Mouse (Mus musculus): Measurements from ENCODE around the gene Pkn1. TPM values are rescaled to one million over a fixed set of nuclear protein-coding genes. Genes with fewer than 3 reads are reported as not detected.

Pkn1 gene
- total RNA-seq, 2 experiments from 2014 or later = 130 to 163 TPM

Small RNA genes lying within 50 kb of the gene (microRNA-seq; reads per million reads assigned to microRNA genes)
- not detected for gene Mir1668

Other genes with a start within 250 kb of the Pkn1 start
- gene Scoc, start 240.8 kb downstream of the Pkn1 start, total RNA-seq (2021) = 10 to 100 TPM; 58.0 to 62.4 TPM
- not detected for gene Olfr370, start 163.4 kb downstream of the Pkn1 start, total RNA-seq (2021)
- 100 to 1,000 TPM; 340 to 396 TPM for gene Ndufb7, start 132.5 kb downstream of the Pkn1 start, total RNA-seq (2021)
- 100 to 1,000 TPM; 305 to 336 TPM for gene Tecr, start 91.2 kb downstream of the Pkn1 start, total RNA-seq (2021)
- gene Dnajb1, start 91.0 kb downstream of the Pkn1 start, total RNA-seq (2021) = 10 to 100 TPM; 24.7 to 28.8 TPM
- gene Gipc1, start 46.5 kb downstream of the Pkn1 start, total RNA-seq (2021) = 10 to 100 TPM; 51.4 to 52.5 TPM
- gene Ptger1, start 32.5 kb downstream of the Pkn1 start, total RNA-seq (2021) = 1 to 10 TPM in 1 of 2 experiments, under 1 TPM in 1; 0.75 to 1.4 TPM
- gene Ddx39, start 16.0 kb upstream of the Pkn1 start, total RNA-seq (2021) = 10 to 100 TPM; 29.4 to 33.7 TPM
- 10 to 100 TPM; 53.8 to 63.0 TPM for gene Adgre5, start 42.1 kb upstream of the Pkn1 start, total RNA-seq (2021)
- 10 to 100 TPM; 48.7 to 60.4 TPM for gene Adgrl1, start 200.9 kb upstream of the Pkn1 start, total RNA-seq (2021)